Mouse (Mus musculus) midbrain, embryonic 12.5 days (tissue): ENCODE data around the gene Kcnk7. TPM values are rescaled to one million over a fixed set of nuclear protein-coding genes. Genes with fewer than 3 reads are reported as not detected.

Experiments used
- ATAC-seq: fragments of 200-750 bp; cut with Nextera tagmentation; 2 replicates; pipeline ENCODE4 v1.8.0; 2017; ENCODE audit warnings: low read depth, moderate TSS enrichment, moderate library complexity; ENCODE audit not compliant: low FRiP score
- H3K27ac ChIP-seq: fragments of 300-500 bp; sonication (generic); replicated peaks from 2 replicates; pipeline ENCODE4 v1.5.1; 2016; ENCODE audit warnings: mild to moderate bottlenecking
- H3K27me3 ChIP-seq: fragments of 300-500 bp; sonication (generic); 2 replicates; pipeline ENCODE4 v1.6.1; 2016; ENCODE audit warnings: mild to moderate bottlenecking
- H3K36me3 ChIP-seq: fragments of 300-500 bp; sonication (generic); 2 replicates; pipeline ENCODE4 v1.6.1; 2016
- H3K4me1 ChIP-seq: fragments of 300-500 bp; sonication (generic); 2 replicates; pipeline ENCODE4 v1.6.1; 2016
- H3K4me2 ChIP-seq: fragments of 300-500 bp; sonication (generic); replicated peaks from 2 replicates; pipeline ENCODE4 v1.6.1; 2016; ENCODE audit warnings: mild to moderate bottlenecking, moderate library complexity
- H3K4me3 ChIP-seq: fragments of 300-500 bp; sonication (generic); 2 replicates; pipeline ENCODE4 v1.5.1; 2016; ENCODE audit warnings: mild to moderate bottlenecking
- H3K9ac ChIP-seq: fragments of 300-500 bp; sonication (generic); replicated peaks from 2 replicates; pipeline ENCODE4 v1.6.1; 2016; ENCODE audit warnings: mild to moderate bottlenecking, moderate library complexity
- H3K9me3 ChIP-seq: fragments of 300-500 bp; sonication (generic); 2 replicates; pipeline ENCODE4 v1.6.1; 2016; ENCODE audit warnings: mild to moderate bottlenecking
- WGBS: fragments of 180-500 bp; shearing (Covaris S2); methylation state at CpG from one replicate; pipeline ENCODE4 v1.1.7; 2016; 5-methylcytosine and 5-hydroxymethylcytosine counted together
- polyA plus RNA-seq: library from polyadenylated mRNA; unstranded; fragments of >200 nt; fragmentation: Nextera tagmentation; extraction: Ambion mirVana; gene quantifications from 2 replicates; pipeline ENCODE4 v1.2.1, GENCODE M21; 2016

Kcnk7 gene
- polyA plus RNA-seq, 1 experiment from 2014 or later = 0.36 TPM

GRCm38 (mm10) chr19:5715793-5716688 lies 11.9 kb downstream of the Kcnk7 start:
- H3K9ac ChIP-seq = peak overlapping the region; percentile 43
- H3K36me3 ChIP-seq = peaks cover 43% of the 10 kb centered on the region

GRCm38 (mm10) chr19:5716955-5717354 lies 12.8 kb downstream of the Kcnk7 start:
- Histone ChIP-seq H3K9ac (no peak overlapping the region; the same call in 1 of the 2 replicates), H3K9me3 (no peaks in the 10 kb centered on the region), H3K4me3 (no peak overlapping the region), H3K36me3 (peaks cover 53% of the 10 kb centered on the region), H3K27ac (no peak overlapping the region), H3K27me3 (peaks cover 4% of the 10 kb centered on the region; the same call in 1 of the 2 replicates), H3K4me2 (no peak overlapping the region), H3K4me1 (peaks cover 25% of the 10 kb centered on the region)
- 0 out of 2 replicates have a peak, but pooled peaks have one; percentile 14 for ATAC-seq
- WGBS = 55% methylated on average over 10 of the region's 10 CpGs

More at GRCm38 (mm10) chr19:5715793-5716688, 11.9 kb downstream of the Kcnk7 start:
- Histone ChIP-seq H3K27me3 (peaks cover 4% of the 10 kb centered on the region; the same call in 1 of the 2 replicates), H3K4me2 (peak overlapping the region; percentile 47), H3K27ac (no peak overlapping the region), H3K4me3 (peak overlapping the region; percentile 27), H3K9me3 (no peaks in the 10 kb centered on the region), H3K4me1 (peaks cover 25% of the 10 kb centered on the region)
- peak; percentile 77 for ATAC-seq
- 14% methylated on average over 43 of the region's 43 CpGs for WGBS

- ATAC-seq = no peak
- H3K4me2 ChIP-seq = no peak overlapping the region
- 91% methylated on average over 6 of the region's 6 CpGs for WGBS
- H3K36me3 ChIP-seq = peaks cover 71% of the 10 kb centered on the region
- H3K9me3 ChIP-seq = no peaks in the 10 kb centered on the region
- H3K27ac ChIP-seq = no peak overlapping the region
- H3K9ac ChIP-seq = no peak overlapping the region
- no peak overlapping the region for H3K4me3 ChIP-seq
- no peaks in the 10 kb centered on the region; the same call in 1 of the 2 replicates for H3K27me3 ChIP-seq
- peaks cover 29% of the 10 kb centered on the region for H3K4me1 ChIP-seq
Observed at GRCm38 (mm10) chr19:5721233-5721632, 17.1 kb downstream of the Kcnk7 start.

- WGBS = 89% methylated on average over 7 of the region's 7 CpGs
- Histone ChIP-seq H3K9ac (no peak overlapping the region), H3K4me3 (no peak overlapping the region), H3K4me2 (no peak overlapping the region), H3K36me3 (peaks cover 71% of the 10 kb centered on the region), H3K4me1 (peaks cover 35% of the 10 kb centered on the region), H3K27me3 (0 out of 2 replicates have a peak, but pooled peaks cover 7% of the 10 kb centered on the region), H3K9me3 (no peaks in the 10 kb centered on the region), H3K27ac (no peak overlapping the region)
- no peak for ATAC-seq
Observed at GRCm38 (mm10) chr19:5722848-5723425, 18.8 kb downstream of the Kcnk7 start.

- Histone ChIP-seq H3K4me3 (no peak overlapping the region), H3K4me1 (peaks cover 44% of the 10 kb centered on the region), H3K27ac (no peak overlapping the region), H3K4me2 (no peak overlapping the region), H3K9me3 (no peaks in the 10 kb centered on the region), H3K27me3 (0 out of 2 replicates have a peak, but pooled peaks cover 7% of the 10 kb centered on the region), H3K9ac (no peak overlapping the region), H3K36me3 (peaks cover 63% of the 10 kb centered on the region)
- 67% methylated on average over 4 of the region's 4 CpGs for WGBS
- ATAC-seq = no peak
Observed at GRCm38 (mm10) chr19:5723934-5724548, 19.9 kb downstream of the Kcnk7 start.

GRCm38 (mm10) chr19:5724549-5724941 lies 20.4 kb downstream of the Kcnk7 start:
- 0 out of 2 replicates have a peak, but pooled peaks cover 7% of the 10 kb centered on the region for H3K27me3 ChIP-seq

GRCm38 (mm10) chr19:5725029-5725707 lies 21.0 kb downstream of the Kcnk7 start:
- H3K9ac ChIP-seq = peak overlapping the region; percentile 2; the same call in 1 of the 2 replicates
- 80% methylated on average over 12 of the region's 12 CpGs for WGBS
- H3K36me3 ChIP-seq = peaks cover 52% of the 10 kb centered on the region
- H3K4me1 ChIP-seq = peaks cover 50% of the 10 kb centered on the region
- no peak for ATAC-seq
- peak overlapping the region; percentile 99 for H3K4me2 ChIP-seq
- H3K27me3 ChIP-seq = 0 out of 2 replicates have a peak, but pooled peaks cover 7% of the 10 kb centered on the region
- peak overlapping the region; percentile 99; the same call in 1 of the 2 replicates for H3K4me3 ChIP-seq
- no peak overlapping the region for H3K27ac ChIP-seq
- no peaks in the 10 kb centered on the region for H3K9me3 ChIP-seq

More at GRCm38 (mm10) chr19:5724549-5724941, 20.4 kb downstream of the Kcnk7 start:
- no peak for ATAC-seq
- peaks cover 58% of the 10 kb centered on the region for H3K36me3 ChIP-seq
- H3K27ac ChIP-seq = no peak overlapping the region
- no peaks in the 10 kb centered on the region for H3K9me3 ChIP-seq
- no peak overlapping the region for H3K4me3 ChIP-seq
- peaks cover 44% of the 10 kb centered on the region for H3K4me1 ChIP-seq
- 76% methylated on average over 7 of the region's 7 CpGs for WGBS
- no peak overlapping the region for H3K9ac ChIP-seq
- no peak overlapping the region for H3K4me2 ChIP-seq

- H3K27ac ChIP-seq = no peak within 1 kb of the TSS
- WGBS = 13% methylated on average over 49 of the region's 49 CpGs
- peaks cover 58% of the 10 kb centered on the region for H3K4me1 ChIP-seq
- peaks cover 44% of the 10 kb centered on the region for H3K36me3 ChIP-seq
- H3K9me3 ChIP-seq = no peaks in the 10 kb centered on the region
- peak within 1 kb of the TSS; percentile 99 for H3K4me2 ChIP-seq
- H3K4me3 ChIP-seq = peak within 1 kb of the TSS; percentile 99
- 0 out of 2 replicates have a peak, but pooled peaks cover 7% of the 10 kb centered on the region for H3K27me3 ChIP-seq
- ATAC-seq = no peak
- peak within 1 kb of the TSS; percentile 56 for H3K9ac ChIP-seq
Observed at GRCm38 (mm10) chr19:5725767-5726515, 21.8 kb downstream of the Kcnk7 start, which contains the start of gene Ehbp1l1. TSS of gene Ehbp1l1 (minus strand) at chr19:5726317.

GRCm38 (mm10) chr19:5726961-5727578 lies 22.9 kb downstream of the Kcnk7 start:
- no peak for ATAC-seq
- 0 out of 2 replicates have a peak, but pooled peaks cover 7% of the 10 kb centered on the region for H3K27me3 ChIP-seq
- H3K9me3 ChIP-seq = no peaks in the 10 kb centered on the region
- H3K27ac ChIP-seq = no peak overlapping the region
- H3K4me2 ChIP-seq = peak overlapping the region; percentile 99
- H3K9ac ChIP-seq = peak overlapping the region; percentile 99
- peaks cover 66% of the 10 kb centered on the region for H3K4me1 ChIP-seq
- peaks cover 33% of the 10 kb centered on the region for H3K36me3 ChIP-seq
- peak overlapping the region; percentile 99 for H3K4me3 ChIP-seq
- WGBS = 83% methylated on average over 15 of the region's 15 CpGs

GRCm38 (mm10) chr19:5727701-5728100 lies 23.5 kb downstream of the Kcnk7 start:
- peaks cover 66% of the 10 kb centered on the region for H3K4me1 ChIP-seq
- H3K4me3 ChIP-seq = peak overlapping the region; percentile 99
- ATAC-seq = no peak
- H3K27ac ChIP-seq = no peak overlapping the region; the same call in 1 of the 2 replicates
- H3K36me3 ChIP-seq = peaks cover 26% of the 10 kb centered on the region
- 0 out of 2 replicates have a peak, but pooled peaks cover 7% of the 10 kb centered on the region for H3K27me3 ChIP-seq
- 5% methylated on average over 14 of the region's 14 CpGs for WGBS
- no peaks in the 10 kb centered on the region for H3K9me3 ChIP-seq
- H3K9ac ChIP-seq = peak overlapping the region; percentile 99
- peak overlapping the region; percentile 99 for H3K4me2 ChIP-seq
